Mouse (Mus musculus) adrenal gland, adult 2 months (tissue): ENCODE data around the gene Snx12. TPM values are rescaled to one million over a fixed set of nuclear protein-coding genes. Genes with fewer than 3 reads are reported as not detected.
A peak's percentile ranks its signal among the peaks of the same experiment; 100 is the strongest.
"Not testable (repeated sequence)": the region's sequence is repeated elsewhere in the genome, so short reads cannot be mapped to it uniquely, and the experiment has no call there.

Experiments used
- DNase-seq: peaks from one replicate; pipeline ENCODE4 v3.0.0; 2021
- polyA plus RNA-seq: library from polyadenylated mRNA; depleted of rRNA; stranded (reverse); fragments of >200 nt; gene quantifications from 2 replicates; pipeline ENCODE4 v1.2.3, GENCODE M21; 2012; rRNA removed
- total RNA-seq, 2 experiments: library from RNA; stranded (reverse); gene quantifications; 2 replicates each; pipeline ENCODE4 v1.2.3; 2021

Snx12 gene
- total and polyA plus RNA-seq, 3 experiments, result 18.3 to 58.9 (median 58.8) TPM

DNA sequence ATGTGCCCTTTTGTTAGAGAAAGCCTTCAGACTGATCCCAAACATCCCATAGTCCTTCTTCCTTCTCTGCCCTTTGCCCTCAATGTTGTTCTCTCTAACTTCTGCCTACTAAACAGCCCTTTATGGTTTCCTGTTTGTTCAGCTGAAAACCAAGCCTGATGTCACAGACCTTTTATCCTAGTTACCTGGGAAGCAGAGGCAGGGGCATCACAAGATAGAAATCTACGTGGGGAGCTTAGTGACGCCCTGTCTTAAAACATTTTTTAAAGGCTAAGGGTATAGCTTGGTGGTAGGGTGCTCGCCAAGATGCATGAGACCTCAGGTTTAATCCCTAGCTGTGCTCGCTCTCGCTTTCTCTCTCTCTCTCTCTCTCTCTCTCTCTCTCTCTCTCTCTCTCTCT is 74.9 kb downstream of the Snx12 start:
- no peak for DNase-seq

DNA sequence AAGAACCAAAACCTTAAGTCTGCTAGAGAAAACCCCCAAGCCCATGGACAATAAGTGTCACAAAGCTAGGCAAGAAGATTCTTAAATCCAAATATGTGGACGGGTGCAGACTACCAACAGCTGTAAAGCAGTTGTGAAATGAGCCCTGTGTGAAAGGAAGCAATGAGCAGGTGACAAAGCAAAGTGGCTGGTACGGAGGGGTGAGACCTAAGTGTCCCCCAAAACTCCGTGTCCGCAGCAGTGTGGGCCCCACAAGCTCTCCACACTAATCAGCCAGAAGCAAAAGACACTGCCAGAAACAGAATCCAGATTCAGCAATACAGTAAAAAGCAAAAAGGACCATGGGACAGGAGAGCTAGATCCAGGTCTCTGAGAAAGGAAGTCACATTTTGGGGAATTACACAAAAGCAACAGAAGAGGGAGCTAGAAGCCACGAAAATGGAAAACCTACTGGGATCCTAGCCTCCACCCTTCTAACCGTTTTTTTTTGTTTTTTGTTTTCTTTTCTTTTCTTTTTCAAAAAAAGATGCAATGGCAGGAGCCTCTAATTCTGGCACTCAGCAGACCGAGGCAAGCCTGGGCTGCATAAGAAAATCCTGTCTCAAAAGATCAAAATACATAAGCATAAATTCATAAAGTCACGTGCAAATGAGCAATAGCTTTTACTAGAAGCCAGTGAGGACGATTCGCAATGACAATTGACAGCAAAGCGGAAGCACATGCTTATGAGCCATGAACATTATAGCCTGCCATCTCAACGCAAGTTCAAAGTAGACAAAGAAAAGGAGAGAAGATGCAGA is 90.2 kb downstream of the Snx12 start:
- DNase-seq, result no peak

DNA sequence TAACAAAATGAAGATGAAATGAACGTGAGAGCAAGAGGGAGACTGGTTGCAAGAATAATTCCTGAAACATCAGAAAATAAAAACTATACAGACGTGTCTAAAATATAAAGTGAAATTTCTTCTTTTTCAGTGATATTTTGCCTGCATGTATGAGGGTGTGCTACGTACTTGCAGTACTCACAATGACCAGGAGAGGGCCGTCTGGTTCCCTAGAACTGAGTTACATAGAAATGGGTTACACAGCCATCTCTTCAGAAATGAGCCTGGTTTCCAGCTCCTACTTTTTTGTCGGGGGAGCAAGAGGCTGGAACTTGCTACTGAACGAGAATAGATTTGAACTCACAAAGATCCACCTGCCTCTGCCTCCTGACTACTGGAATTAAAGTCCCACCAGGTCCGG is 91.4 kb downstream of the Snx12 start:
- DNase-seq, result peak; percentile 40

DNA sequence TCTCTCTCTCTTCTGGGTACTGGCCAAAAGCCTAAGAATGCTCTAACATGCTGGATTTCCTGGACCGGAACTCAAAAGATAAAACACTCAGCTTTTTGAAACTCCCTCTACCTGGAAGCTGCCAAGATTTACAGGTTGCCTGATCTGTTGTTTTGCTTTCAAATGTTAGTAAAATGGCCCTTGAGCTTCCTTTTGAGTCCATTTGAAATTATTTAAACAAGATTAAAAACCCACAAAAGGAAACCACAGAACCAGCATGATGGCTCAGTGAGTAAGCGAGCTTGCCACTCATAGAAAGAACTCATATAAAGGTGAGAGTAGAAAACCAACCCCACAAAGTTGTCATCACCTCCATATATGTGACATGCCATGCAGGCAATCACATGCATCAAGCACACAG is 93.8 kb downstream of the Snx12 start:
- DNase-seq, result no peak

DNA sequence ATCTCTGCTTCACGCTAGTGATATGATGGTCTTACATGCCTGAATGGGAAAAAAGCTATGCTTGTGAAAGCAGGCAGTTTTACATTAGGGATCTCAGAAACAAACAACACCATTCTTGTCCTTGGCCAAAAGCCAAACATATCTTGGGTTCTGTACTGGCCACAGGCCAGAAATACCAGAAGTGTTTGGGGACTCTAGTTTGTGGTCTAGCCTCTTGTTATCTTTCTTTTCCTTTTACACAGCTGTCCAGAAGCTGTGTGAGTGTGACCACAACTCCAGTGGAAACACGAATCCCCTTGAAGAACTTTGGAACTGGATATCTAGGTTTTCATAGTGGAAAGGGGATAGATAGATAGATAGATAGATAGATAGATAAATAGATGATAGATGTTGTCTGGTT is 95.4 kb downstream of the Snx12 start:
- no peak for DNase-seq

DNA sequence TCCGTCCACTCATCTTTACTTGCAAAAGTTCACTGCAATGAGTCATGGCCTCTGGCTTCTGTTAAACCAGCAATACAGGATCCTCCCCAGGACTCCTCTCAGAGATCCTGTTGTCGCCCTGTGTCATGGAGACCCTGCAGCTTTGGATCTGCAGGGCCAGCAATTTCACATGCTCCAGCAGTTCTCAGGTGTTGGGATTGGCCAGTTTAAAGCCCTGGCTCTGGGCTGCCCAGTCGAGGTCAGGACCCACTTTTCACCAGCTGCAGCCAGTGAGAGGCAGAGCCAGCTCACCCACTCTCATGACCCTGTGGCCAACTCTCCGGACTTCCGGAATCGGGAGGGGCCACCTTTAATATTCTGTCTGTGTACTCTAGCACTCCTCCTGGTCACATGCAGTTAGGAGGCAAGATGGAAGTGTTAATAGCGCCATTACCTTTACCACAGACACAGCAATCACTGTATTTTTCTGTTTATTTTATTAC is 95.8 kb downstream of the Snx12 start:
- peak; percentile 71 for DNase-seq

DNA sequence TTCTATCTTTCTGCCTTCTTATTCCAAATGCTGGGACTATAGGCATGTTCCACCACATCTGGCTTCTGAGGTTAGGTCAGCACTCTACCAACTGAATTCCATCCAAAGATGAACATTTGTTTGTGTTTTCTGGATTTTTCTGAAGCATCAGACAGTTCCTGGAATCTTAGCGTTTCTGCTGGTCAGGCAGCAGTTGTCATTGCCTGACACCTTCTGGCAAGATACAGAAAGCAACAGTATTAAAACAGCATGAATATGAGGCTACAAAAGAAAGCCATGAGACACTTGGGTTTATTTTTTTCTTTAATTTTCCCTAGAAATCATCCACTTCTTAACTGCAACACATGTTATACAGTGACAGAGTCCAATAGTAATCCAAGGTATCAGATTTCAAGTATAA is 101.8 kb downstream of the Snx12 start:
- DNase-seq, result no peak

DNA sequence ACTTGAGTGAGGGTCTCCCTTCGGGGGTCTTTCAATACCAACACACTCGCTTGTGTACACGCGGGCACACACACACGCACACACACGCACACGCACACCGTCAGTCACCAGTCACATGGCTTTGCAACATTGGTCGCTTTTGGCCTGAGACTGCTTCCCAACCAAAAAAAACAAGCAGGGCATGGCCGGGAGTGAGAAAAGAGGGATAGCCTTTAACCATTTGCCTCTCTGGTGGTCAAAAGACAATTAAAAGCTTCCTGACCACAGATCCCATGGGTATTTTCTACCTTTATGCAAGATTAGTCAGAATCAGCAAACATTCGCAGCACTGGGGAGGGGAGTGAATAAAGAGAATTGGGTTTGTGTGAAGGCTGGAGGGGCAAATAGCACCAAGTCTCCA is 136.4 kb downstream of the Snx12 start, which contains the start of gene Slc7a3:
Gene Slc7a3 (minus strand): TSS at position 101 of the 400 bp plus-strand sequence.
- DNase-seq, result no peak

DNA sequence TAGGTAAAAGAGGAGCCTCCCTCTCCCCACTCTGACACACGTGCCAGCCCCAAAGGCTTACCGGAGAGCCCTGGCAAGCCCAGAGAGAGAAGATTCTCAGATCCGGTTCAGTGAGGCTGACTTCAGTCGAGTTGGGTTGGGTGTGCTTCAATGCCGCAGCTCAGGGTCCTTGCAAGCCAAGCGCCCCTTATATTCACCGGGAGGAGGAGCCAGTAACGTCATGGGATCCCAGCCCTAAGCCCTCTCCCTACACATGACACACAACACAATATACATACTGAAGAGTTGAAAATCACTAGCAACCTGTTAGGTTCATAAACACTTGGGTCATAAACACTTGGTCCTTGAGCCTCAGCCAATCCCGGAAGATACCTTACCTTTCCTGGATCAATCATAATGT is 137.2 kb downstream of the Snx12 start:
- not testable (repeated sequence) for DNase-seq

DNA sequence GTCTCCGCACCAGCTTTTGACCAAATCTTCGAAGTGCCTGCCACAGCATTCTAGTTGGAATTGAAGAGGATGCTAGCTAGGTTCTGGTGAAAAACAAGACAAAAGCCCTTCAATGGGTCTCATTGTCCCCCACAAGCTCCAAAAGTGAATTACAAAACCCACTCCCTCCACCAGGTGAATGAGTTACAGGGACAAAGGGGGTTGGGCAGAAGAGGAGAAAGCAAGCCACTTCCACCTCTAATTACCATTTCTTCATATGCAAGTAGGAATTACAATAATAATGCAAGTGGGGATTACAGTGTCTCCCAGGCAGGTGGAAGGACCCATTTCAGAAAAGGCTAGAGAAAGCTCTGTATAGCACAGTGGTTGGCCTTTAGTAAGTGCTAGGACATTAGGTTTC is 138.2 kb downstream of the Snx12 start:
- no peak for DNase-seq

DNA sequence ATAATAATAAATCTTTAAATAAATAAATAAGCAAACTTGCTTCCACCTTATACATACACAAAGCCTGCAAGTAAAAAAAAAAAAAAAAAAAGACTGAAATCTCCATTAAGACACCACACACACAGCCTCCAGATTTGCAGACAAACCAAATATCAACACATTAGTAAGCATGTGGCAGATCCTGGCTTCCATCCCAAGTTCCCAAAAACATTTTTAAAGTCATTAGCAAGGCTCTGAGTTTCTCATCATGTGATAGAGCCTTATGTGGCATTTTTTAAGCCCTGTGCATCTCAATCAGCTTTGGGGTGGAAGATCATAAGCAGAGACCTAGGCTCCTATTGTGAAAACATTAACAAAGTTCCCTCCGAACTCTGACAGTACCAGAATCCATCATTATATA is 157.1 kb downstream of the Snx12 start:
- DNase-seq, result no peak

DNA sequence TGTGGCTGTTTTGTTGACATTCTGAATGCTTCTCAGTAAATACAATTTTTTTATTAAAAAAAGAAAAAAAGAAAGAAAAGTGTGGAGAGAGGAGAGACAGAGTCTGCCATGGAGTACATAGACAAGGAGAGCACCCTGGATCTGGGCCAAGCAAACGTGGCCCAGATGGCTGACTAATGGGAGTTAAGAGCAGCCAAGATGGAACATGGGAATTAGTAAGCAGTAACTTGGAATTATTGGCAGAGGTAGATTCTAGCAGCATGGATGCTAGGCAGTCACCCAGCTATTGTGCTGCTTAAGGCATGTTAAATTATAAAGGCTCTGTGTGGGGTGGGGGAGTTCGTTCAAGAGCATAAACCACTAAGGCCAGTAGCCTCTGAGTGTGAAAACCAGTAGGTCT is 158.9 kb downstream of the Snx12 start:
- DNase-seq, result peak; percentile 14

DNA sequence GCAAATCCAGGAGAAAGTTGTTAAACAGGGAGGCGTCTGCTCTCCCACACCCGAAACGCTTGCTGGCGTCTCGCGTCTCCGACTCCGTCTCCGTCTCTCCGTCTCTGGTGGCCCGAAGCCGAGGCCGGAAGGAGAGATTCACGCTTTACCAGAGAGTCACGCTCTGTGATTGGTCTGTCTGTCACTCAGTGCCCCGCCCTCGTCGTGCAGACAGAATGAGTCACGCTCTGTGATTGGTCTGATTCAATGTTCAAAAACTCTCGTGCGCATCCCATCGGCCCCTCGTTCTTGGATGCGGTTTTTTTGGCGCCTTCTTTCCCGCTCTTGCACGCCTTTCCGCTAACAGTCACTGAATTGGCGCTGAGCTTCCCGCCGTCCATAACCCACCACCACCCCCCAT is 162.8 kb downstream of the Snx12 start, which contains the start of gene Tex11:
Gene Tex11 (minus strand): TSS at position 127 of the 400 bp plus-strand sequence.
- DNase-seq, result no peak

Other genes with a start within 250 kb of the Snx12 start
- gene Tex11, start 162.9 kb downstream of the Snx12 start, total RNA-seq, result under 1 TPM; 0.10 to 0.12 TPM
- not detected in 2 replicates for gene Tex11, start 162.9 kb downstream of the Snx12 start, polyA plus RNA-seq
- gene Slc7a3, start 136.5 kb downstream of the Snx12 start, total RNA-seq, result under 1 TPM; 0.55 to 0.95 TPM
- gene Slc7a3, start 136.5 kb downstream of the Snx12 start, polyA plus RNA-seq, result 1.0 and 1.8 TPM in 2 replicates
- 10 to 100 TPM; 25.6 to 32.9 TPM for gene Foxo4, start 32.0 kb upstream of the Snx12 start, total RNA-seq
- 39.0 and 42.5 TPM in 2 replicates for gene Foxo4, start 32.0 kb upstream of the Snx12 start, polyA plus RNA-seq
- not detected for gene Gm614, start 41.4 kb upstream of the Snx12 start, total RNA-seq
- not detected in 2 replicates for gene Gm614, start 41.4 kb upstream of the Snx12 start, polyA plus RNA-seq
- gene Il2rg, start 45.7 kb upstream of the Snx12 start, total RNA-seq, result 1 to 10 TPM; 5.9 to 8.4 TPM
- gene Il2rg, start 45.7 kb upstream of the Snx12 start, polyA plus RNA-seq, result 3.7 TPM in 2 replicates
- gene Gm20489, start 46.5 kb upstream of the Snx12 start, total RNA-seq, result not detected
- not detected in 2 replicates for gene Gm20489, start 46.5 kb upstream of the Snx12 start, polyA plus RNA-seq
- gene Med12, start 51.5 kb upstream of the Snx12 start, total RNA-seq, result 10 to 100 TPM; 30.2 to 36.4 TPM
- gene Med12, start 51.5 kb upstream of the Snx12 start, polyA plus RNA-seq, result 132 and 157 TPM in 2 replicates
- 10 to 100 TPM in 1 of 2 experiments, 1 to 10 TPM in 1; 5.2 to 28.2 TPM for gene Nlgn3, start 76.6 kb upstream of the Snx12 start, total RNA-seq
- 2.8 and 3.9 TPM in 2 replicates for gene Nlgn3, start 76.6 kb upstream of the Snx12 start, polyA plus RNA-seq
- gene Gjb1, start 153.8 kb upstream of the Snx12 start, total RNA-seq, result 1 to 10 TPM in 1 of 2 experiments, not detected in 1; 2.7 TPM
- 0.11 and 0.84 TPM in 2 replicates for gene Gjb1, start 153.8 kb upstream of the Snx12 start, polyA plus RNA-seq
- 10 to 100 TPM; 60.1 to 60.8 TPM for gene Zmym3, start 198.3 kb upstream of the Snx12 start, total RNA-seq
- gene Zmym3, start 198.3 kb upstream of the Snx12 start, polyA plus RNA-seq, result 56.8 and 65.1 TPM in 2 replicates
- 100 to 1,000 TPM; 208 to 263 TPM for gene Nono, start 206.8 kb upstream of the Snx12 start, total RNA-seq
- 31.1 and 46.6 TPM in 2 replicates for gene Nono, start 206.8 kb upstream of the Snx12 start, polyA plus RNA-seq
- under 1 TPM; 0.43 to 0.73 TPM for gene Itgb1bp2, start 226.5 kb upstream of the Snx12 start, total RNA-seq
- 0.10 TPM in 1 of 2 replicates, not detected in the other for gene Itgb1bp2, start 226.5 kb upstream of the Snx12 start, polyA plus RNA-seq